Mouse (Mus musculus) hindbrain, embryonic 10.5 days (tissue): ENCODE measurements at regions not wholly inside any gene's neighbourhood (a gene's known extent, or its start where the extent isn't known, plus 50 kb on each side); places are given as distances from the start of the nearest gene placed in this dataset.

Experiments
- DNase-seq: peaks from one replicate; pipeline ENCODE4 v3.0.0-alpha.2; 2017; ENCODE audit warnings: low spot score
- H3K27ac ChIP-seq: fragments of 300-500 bp; sonication (generic); 2 replicates; pipeline ENCODE4 v1.5.1; 2016; ENCODE audit warnings: mild to moderate bottlenecking, moderate library complexity
- H3K27me3 ChIP-seq: fragments of 300-500 bp; sonication (generic); 2 replicates; pipeline ENCODE4 v1.6.1; 2016; ENCODE audit warnings: mild to moderate bottlenecking; ENCODE audit not compliant: poor library complexity, insufficient read depth, severe bottlenecking
- H3K36me3 ChIP-seq: fragments of 300-500 bp; sonication (generic); 2 replicates; pipeline ENCODE4 v1.6.1; 2016; ENCODE audit warnings: mild to moderate bottlenecking, moderate library complexity
- H3K4me1 ChIP-seq: fragments of 300-500 bp; sonication (generic); replicated peaks from 2 replicates; pipeline ENCODE4 v1.6.1; 2016; ENCODE audit warnings: mild to moderate bottlenecking
- H3K4me3 ChIP-seq: fragments of 300-500 bp; sonication (generic); 2 replicates; pipeline ENCODE4 v1.5.1; 2016; ENCODE audit warnings: mild to moderate bottlenecking, moderate library complexity
- H3K9me3 ChIP-seq: fragments of 300-500 bp; sonication (generic); 2 replicates; pipeline ENCODE4 v1.6.1; 2016; ENCODE audit warnings: mild to moderate bottlenecking, moderate library complexity
- WGBS: fragments of 180-500 bp; shearing (Covaris S2); methylation state at CpG from one replicate; pipeline ENCODE4 v1.1.7; 2016; 5-methylcytosine and 5-hydroxymethylcytosine counted together

- 53% methylated on average over 6 of the region's 6 CpGs for WGBS
- H3K36me3 ChIP-seq = no peaks in the 10 kb centered on the region
- no peaks in the 10 kb centered on the region for H3K4me1 ChIP-seq
- DNase-seq = peak; percentile 19
- H3K4me3 ChIP-seq = no peak overlapping the region
- no peaks in the 10 kb centered on the region for H3K9me3 ChIP-seq
- H3K27ac ChIP-seq = no peak overlapping the region
- no peaks in the 10 kb centered on the region for H3K27me3 ChIP-seq
Measured at GRCm38 (mm10) chr4:91596619-91597018, 196.0 kb upstream of the Elavl2 start.

- 65% methylated on average over 8 of the region's 8 CpGs for WGBS
- no peaks in the 10 kb centered on the region for H3K9me3 ChIP-seq
- no peaks in the 10 kb centered on the region for H3K36me3 ChIP-seq
- H3K4me1 ChIP-seq = no peaks in the 10 kb centered on the region
- no peak overlapping the region for H3K4me3 ChIP-seq
- H3K27ac ChIP-seq = no peak overlapping the region
- no peaks in the 10 kb centered on the region for H3K27me3 ChIP-seq
- DNase-seq = no peak
Measured at GRCm38 (mm10) chr4:91595766-91596165, 195.2 kb upstream of the Elavl2 start.

- 86% methylated on average over 3 of the region's 3 CpGs for WGBS
- no peaks in the 10 kb centered on the region for H3K4me1 ChIP-seq
Measured at GRCm38 (mm10) chr4:91589779-91590178, 189.2 kb upstream of the Elavl2 start.

GRCm38 (mm10) chr4:91587541-91588059 is 187.0 kb upstream of the Elavl2 start:
- DNase-seq = no peak
- no peak overlapping the region for H3K27ac ChIP-seq
- no peaks in the 10 kb centered on the region for H3K27me3 ChIP-seq
- no peak overlapping the region for H3K4me3 ChIP-seq
- H3K9me3 ChIP-seq = no peaks in the 10 kb centered on the region
- H3K4me1 ChIP-seq = no peaks in the 10 kb centered on the region
- 78% methylated on average over 1 of the region's 1 CpGs for WGBS
- no peaks in the 10 kb centered on the region for H3K36me3 ChIP-seq

More at GRCm38 (mm10) chr4:91589779-91590178, 189.2 kb upstream of the Elavl2 start:
- H3K27me3 ChIP-seq = no peaks in the 10 kb centered on the region
- no peaks in the 10 kb centered on the region for H3K9me3 ChIP-seq
- no peak overlapping the region for H3K27ac ChIP-seq
- H3K4me3 ChIP-seq = no peak overlapping the region
- H3K36me3 ChIP-seq = no peaks in the 10 kb centered on the region
- no peak for DNase-seq

- H3K27me3 ChIP-seq = no peaks in the 10 kb centered on the region
- no peak overlapping the region for H3K4me3 ChIP-seq
- H3K9me3 ChIP-seq = no peaks in the 10 kb centered on the region
- DNase-seq = no peak
- 79% methylated on average over 1 of the region's 1 CpGs for WGBS
- no peaks in the 10 kb centered on the region for H3K4me1 ChIP-seq
- no peaks in the 10 kb centered on the region for H3K36me3 ChIP-seq
- no peak overlapping the region for H3K27ac ChIP-seq
Measured at GRCm38 (mm10) chr4:91583035-91583434, 182.4 kb upstream of the Elavl2 start.

- no peaks in the 10 kb centered on the region for H3K4me1 ChIP-seq
- H3K9me3 ChIP-seq = no peaks in the 10 kb centered on the region
- H3K27ac ChIP-seq = no peak overlapping the region
- no peaks in the 10 kb centered on the region for H3K36me3 ChIP-seq
- peak; percentile 3 for DNase-seq
- no peak overlapping the region for H3K4me3 ChIP-seq
- no peaks in the 10 kb centered on the region for H3K27me3 ChIP-seq
- 37% methylated on average over 1 of the region's 1 CpGs for WGBS
Measured at GRCm38 (mm10) chr4:91557452-91557851, 156.9 kb upstream of the Elavl2 start.

GRCm38 (mm10) chr4:91556959-91557358 is 156.4 kb upstream of the Elavl2 start:
- Histone ChIP-seq H3K27me3 (no peaks in the 10 kb centered on the region), H3K4me1 (no peaks in the 10 kb centered on the region), H3K9me3 (no peaks in the 10 kb centered on the region), H3K4me3 (no peak overlapping the region), H3K36me3 (no peaks in the 10 kb centered on the region), H3K27ac (no peak overlapping the region)
- no peak for DNase-seq
- WGBS = 73% methylated on average over 4 of the region's 4 CpGs

- H3K4me1 ChIP-seq = no peaks in the 10 kb centered on the region
- DNase-seq = no peak
- H3K27ac ChIP-seq = no peak overlapping the region
- H3K27me3 ChIP-seq = no peaks in the 10 kb centered on the region
- H3K36me3 ChIP-seq = no peaks in the 10 kb centered on the region
- H3K9me3 ChIP-seq = no peaks in the 10 kb centered on the region
- no peak overlapping the region for H3K4me3 ChIP-seq
- WGBS = 86% methylated on average over 4 of the region's 4 CpGs
Measured at GRCm38 (mm10) chr4:91524367-91524766, 123.8 kb upstream of the Elavl2 start.

GRCm38 (mm10) chr4:91511543-91511942 is 111.0 kb upstream of the Elavl2 start:
- Histone ChIP-seq H3K36me3 (no peaks in the 10 kb centered on the region), H3K9me3 (no peaks in the 10 kb centered on the region), H3K4me3 (no peak overlapping the region), H3K27me3 (no peaks in the 10 kb centered on the region), H3K27ac (no peak overlapping the region), H3K4me1 (no peaks in the 10 kb centered on the region)
- DNase-seq = no peak
- WGBS = 84% methylated on average over 1 of the region's 1 CpGs

- Histone ChIP-seq H3K4me1 (no peaks in the 10 kb centered on the region), H3K9me3 (no peaks in the 10 kb centered on the region), H3K4me3 (no peak overlapping the region), H3K36me3 (no peaks in the 10 kb centered on the region), H3K27ac (no peak overlapping the region), H3K27me3 (no peaks in the 10 kb centered on the region)
- WGBS = 83% methylated on average over 1 of the region's 1 CpGs
- no peak for DNase-seq
Measured at GRCm38 (mm10) chr4:91509937-91510336, 109.4 kb upstream of the Elavl2 start.

- DNase-seq = no peak
- H3K27ac ChIP-seq = no peak overlapping the region
- H3K4me3 ChIP-seq = no peak overlapping the region
- no peaks in the 10 kb centered on the region for H3K9me3 ChIP-seq
- no peaks in the 10 kb centered on the region for H3K27me3 ChIP-seq
- no peaks in the 10 kb centered on the region for H3K4me1 ChIP-seq
- no peaks in the 10 kb centered on the region for H3K36me3 ChIP-seq
- WGBS = 90% methylated on average over 3 of the region's 3 CpGs
Measured at GRCm38 (mm10) chr4:91503273-91503672, 102.7 kb upstream of the Elavl2 start.

GRCm38 (mm10) chr4:91481863-91482475 is 81.4 kb upstream of the Elavl2 start:
- Histone ChIP-seq H3K27me3 (no peaks in the 10 kb centered on the region), H3K27ac (no peak overlapping the region), H3K4me3 (no peak overlapping the region), H3K36me3 (no peaks in the 10 kb centered on the region), H3K9me3 (no peaks in the 10 kb centered on the region), H3K4me1 (0 out of 2 replicates have a peak, but pooled peaks cover 4% of the 10 kb centered on the region)
- no peak for DNase-seq
- WGBS = 66% methylated on average over 3 of the region's 3 CpGs
